Mouse (Mus musculus): ENCODE results near the gene Chmp6.

- no peak for TF ChIP-seq E2F4 (IDR thresholded peaks at IDR 0.05; ENCODE audit: insufficient read depth)
- no peak for TF ChIP-seq USF1 (IDR thresholded peaks at IDR 0.05; ENCODE audit: low read depth)
- TF ChIP-seq POLR2A (IDR thresholded peaks at IDR 0.05; ENCODE audit: insufficient read length, low read depth): no peak
- no peak for TF ChIP-seq MAX (IDR thresholded peaks at IDR 0.05; ENCODE audit: low read depth)
Measured at GRCm38 (mm10) chr11:119875685-119876084, 37.6 kb upstream of the Chmp6 start.
